Mouse (Mus musculus) lung, postnatal 0 days (tissue): ENCODE results near the gene Ppp1r3d.

Experiments
- CTCF ChIP-seq: IDR thresholded peaks from 2 replicates; pipeline ENCODE4 v1.5.1; 2016; ENCODE audit warnings: antibody characterized with exemption, mild to moderate bottlenecking
- EP300 ChIP-seq: IDR thresholded peaks from 2 replicates; pipeline ENCODE4 v1.6.1; 2016; ENCODE audit warnings: antibody characterized with exemption, mild to moderate bottlenecking, control low read depth

- TF ChIP-seq CTCF (no peak), EP300 (no peak)
Observed at GRCm38 (mm10) chr2:178457414-178457813, 43.1 kb upstream of the Ppp1r3d start.
